Mouse (Mus musculus): ENCODE data around the gene Ccdc126.
"Not testable (repeated sequence)": the region's sequence is repeated elsewhere in the genome, so short reads cannot be mapped to it uniquely, and the experiment has no call there.

DNA sequence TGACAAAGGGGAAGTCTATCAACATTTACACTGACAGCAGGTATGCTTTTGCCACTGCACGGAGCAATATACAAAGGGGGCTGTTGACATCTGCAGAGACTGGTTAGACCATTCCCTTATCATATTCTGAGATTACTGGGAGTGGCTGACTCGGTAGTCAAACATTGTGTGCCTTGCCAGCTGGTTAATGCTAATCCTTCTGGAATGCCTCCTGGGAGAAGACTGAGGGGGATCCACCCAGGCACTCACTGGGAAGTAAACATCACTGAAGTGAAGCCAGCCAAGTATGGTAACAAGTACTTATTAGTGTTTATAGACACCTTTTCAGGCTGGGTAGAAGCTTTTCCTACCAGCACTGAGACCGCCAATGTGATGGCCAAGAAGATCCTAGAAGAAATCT is 4.3 kb upstream of the Ccdc126 start:
- not testable (repeated sequence) for TF ChIP-seq CTCF (conservative IDR thresholded peaks at IDR 0.05; ENCODE audit: low read length); NANOG (IDR thresholded peaks at IDR 0.05; ENCODE audit: borderline replicate concordance, low read length); POU5F1 (IDR thresholded peaks at IDR 0.05; ENCODE audit: borderline replicate concordance, low read length)
